Mouse (Mus musculus): ENCODE data around the gene Agap1. TPM values are rescaled to one million over a fixed set of nuclear protein-coding genes. Genes with fewer than 3 reads are reported as not detected.

The Agap1 gene
- polyA plus RNA-seq, 1 experiment from 2014 or later = 37.2 TPM

DNA sequence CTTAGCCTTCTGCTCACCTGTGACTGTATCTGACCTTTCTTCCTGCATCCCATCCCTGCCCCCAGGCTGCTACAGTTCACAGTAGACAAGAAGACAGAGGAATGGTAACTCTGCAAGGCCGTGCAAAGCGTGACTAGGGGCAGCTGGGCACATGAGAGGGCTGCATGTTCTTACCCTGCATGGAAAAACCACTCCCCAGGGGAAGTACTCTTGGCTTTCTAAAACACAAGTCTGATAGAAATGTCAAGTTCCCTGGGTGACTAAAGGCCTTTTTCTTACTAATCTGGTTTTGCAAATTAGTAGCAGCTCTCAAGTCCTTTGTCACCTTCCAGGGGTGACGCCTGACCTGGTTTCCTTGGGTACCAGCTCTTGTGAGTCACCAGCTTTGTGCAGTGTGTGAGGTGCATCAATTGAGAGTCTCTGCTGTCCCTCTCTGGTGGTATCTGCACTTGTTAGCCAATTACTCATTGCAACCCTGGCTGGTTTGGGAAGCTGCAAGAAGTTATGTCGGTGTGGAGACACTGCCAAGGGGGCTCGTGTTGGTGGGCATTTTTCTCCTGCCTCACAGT lies 246.6 kb downstream of the Agap1 start:
- no peak for ATAC-seq
- H3K4me1 ChIP-seq (replicated peaks; ENCODE audit: control insufficient read depth, insufficient read depth, low read length) = peaks cover 20% of the 10 kb centered on the region
- H3K36me3 ChIP-seq (ENCODE audit: control insufficient read depth, insufficient read depth) = no peaks in the 10 kb centered on the region
- H3K4me3 ChIP-seq (replicated peaks; ENCODE audit: low read length) = no peak overlapping the region
- H3K4me2 ChIP-seq (ENCODE audit: low read length) = no peak overlapping the region
- 84% methylated on average over 5 of the region's 5 CpGs for WGBS
- H3K9me3 ChIP-seq (ENCODE audit: control insufficient read depth, low read length) = no peaks in the 10 kb centered on the region
- no peak overlapping the region for H3K9ac ChIP-seq (replicated peaks; ENCODE audit: low read depth, low read length)
- no peak overlapping the region for H3K27ac ChIP-seq (ENCODE audit: low read length)
- H3K27me3 ChIP-seq (replicated peaks; ENCODE audit: control insufficient read depth, insufficient read depth, low read length) = peaks cover 72% of the 10 kb centered on the region

GRCm38 (mm10) chr1:89703294-89703693 lies 248.7 kb downstream of the Agap1 start:
- H3K27ac ChIP-seq (ENCODE audit: low read length) = no peak overlapping the region
- peaks cover 27% of the 10 kb centered on the region for H3K4me1 ChIP-seq (replicated peaks; ENCODE audit: control insufficient read depth, insufficient read depth, low read length)
- no peak overlapping the region for H3K4me2 ChIP-seq (ENCODE audit: low read length)
- ATAC-seq = no peak
- no peaks in the 10 kb centered on the region for H3K9me3 ChIP-seq (ENCODE audit: control insufficient read depth, low read length)
- H3K36me3 ChIP-seq (ENCODE audit: control insufficient read depth, insufficient read depth) = no peaks in the 10 kb centered on the region
- peaks cover 67% of the 10 kb centered on the region for H3K27me3 ChIP-seq (replicated peaks; ENCODE audit: control insufficient read depth, insufficient read depth, low read length)
- no peak overlapping the region for H3K9ac ChIP-seq (replicated peaks; ENCODE audit: low read depth, low read length)
- no peak overlapping the region for H3K4me3 ChIP-seq (replicated peaks; ENCODE audit: low read length)
- 17% methylated on average over 13 of the region's 13 CpGs for WGBS

DNA sequence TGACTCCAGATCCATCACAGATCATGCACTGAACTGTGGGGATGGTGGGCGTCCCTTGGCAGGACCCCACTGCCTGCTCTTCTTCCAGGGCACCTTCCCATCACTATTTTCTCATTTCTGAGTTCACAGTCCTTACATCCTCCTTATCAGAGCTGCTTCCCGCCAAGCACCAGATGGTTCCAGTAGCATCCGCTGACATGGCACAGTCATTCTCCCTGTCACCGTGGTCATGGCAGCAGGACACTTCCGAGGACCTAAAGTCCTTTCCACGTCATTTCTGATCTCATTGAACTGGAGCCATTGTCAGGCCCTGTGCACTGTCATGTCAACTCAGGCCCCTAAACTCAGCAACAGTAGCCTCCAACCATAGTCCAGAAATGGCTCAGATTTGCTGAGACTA lies 251.1 kb downstream of the Agap1 start:
- WGBS = 96% methylated on average over 6 of the region's 6 CpGs
- no peak overlapping the region for H3K4me2 ChIP-seq (ENCODE audit: low read length)
- H3K9ac ChIP-seq (replicated peaks; ENCODE audit: low read depth, low read length) = no peak overlapping the region
- peaks cover 72% of the 10 kb centered on the region for H3K27me3 ChIP-seq (replicated peaks; ENCODE audit: control insufficient read depth, insufficient read depth, low read length)
- ATAC-seq = no peak
- H3K4me3 ChIP-seq (replicated peaks; ENCODE audit: low read length) = no peak overlapping the region
- no peaks in the 10 kb centered on the region for H3K36me3 ChIP-seq (ENCODE audit: control insufficient read depth, insufficient read depth)
- peaks cover 18% of the 10 kb centered on the region for H3K4me1 ChIP-seq (replicated peaks; ENCODE audit: control insufficient read depth, insufficient read depth, low read length)
- H3K27ac ChIP-seq (ENCODE audit: low read length) = no peak overlapping the region
- no peaks in the 10 kb centered on the region for H3K9me3 ChIP-seq (ENCODE audit: control insufficient read depth, low read length)

DNA sequence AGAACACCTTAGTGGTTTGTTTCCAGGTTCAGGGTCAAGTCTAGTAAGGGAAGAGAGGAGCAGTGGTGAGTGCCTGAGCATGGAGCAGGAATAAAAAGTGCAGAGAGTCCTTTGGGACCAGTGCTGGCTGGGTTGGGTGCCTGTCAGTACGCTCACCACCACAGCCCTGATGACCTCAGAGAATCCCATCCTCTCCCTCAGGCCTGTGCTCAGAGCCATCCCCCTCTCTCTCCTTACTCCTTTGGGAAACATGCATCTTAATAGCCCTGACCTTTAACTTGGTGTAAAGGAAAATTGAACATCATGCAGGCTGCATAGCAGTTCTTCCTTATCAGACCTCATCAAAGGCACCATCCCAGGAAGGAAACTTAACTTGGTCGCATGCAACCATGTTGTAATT lies 252.3 kb downstream of the Agap1 start:
- H3K36me3 ChIP-seq (ENCODE audit: control insufficient read depth, insufficient read depth) = no peaks in the 10 kb centered on the region
- no peak for ATAC-seq
- no peaks in the 10 kb centered on the region for H3K9me3 ChIP-seq (ENCODE audit: control insufficient read depth, low read length)
- no peak overlapping the region for H3K4me2 ChIP-seq (ENCODE audit: low read length)
- H3K27me3 ChIP-seq (replicated peaks; ENCODE audit: control insufficient read depth, insufficient read depth, low read length) = peaks cover 63% of the 10 kb centered on the region
- no peak overlapping the region for H3K27ac ChIP-seq (ENCODE audit: low read length)
- no peak overlapping the region for H3K9ac ChIP-seq (replicated peaks; ENCODE audit: low read depth, low read length)
- no peak overlapping the region for H3K4me3 ChIP-seq (replicated peaks; ENCODE audit: low read length)
- H3K4me1 ChIP-seq (replicated peaks; ENCODE audit: control insufficient read depth, insufficient read depth, low read length) = peaks cover 17% of the 10 kb centered on the region
- WGBS = 94% methylated on average over 2 of the region's 2 CpGs

GRCm38 (mm10) chr1:89707756-89708480 lies 253.3 kb downstream of the Agap1 start:
- peaks cover 55% of the 10 kb centered on the region for H3K27me3 ChIP-seq (replicated peaks; ENCODE audit: control insufficient read depth, insufficient read depth, low read length)
- 35% methylated on average over 15 of the region's 15 CpGs for WGBS
- no peaks in the 10 kb centered on the region for H3K36me3 ChIP-seq (ENCODE audit: control insufficient read depth, insufficient read depth)
- ATAC-seq = no peak
- H3K9ac ChIP-seq (replicated peaks; ENCODE audit: low read depth, low read length) = no peak overlapping the region
- no peak overlapping the region for H3K4me3 ChIP-seq (replicated peaks; ENCODE audit: low read length)
- H3K9me3 ChIP-seq (ENCODE audit: control insufficient read depth, low read length) = no peaks in the 10 kb centered on the region
- H3K4me1 ChIP-seq (replicated peaks; ENCODE audit: control insufficient read depth, insufficient read depth, low read length) = peaks cover 11% of the 10 kb centered on the region
- no peak overlapping the region for H3K27ac ChIP-seq (ENCODE audit: low read length)
- no peak overlapping the region for H3K4me2 ChIP-seq (ENCODE audit: low read length)

- Histone ChIP-seq H3K36me3 (ENCODE audit: control insufficient read depth, insufficient read depth) (no peaks in the 10 kb centered on the region), H3K9me3 (ENCODE audit: control insufficient read depth, low read length) (no peaks in the 10 kb centered on the region), H3K27ac (ENCODE audit: low read length) (no peak overlapping the region), H3K4me1 (replicated peaks; ENCODE audit: control insufficient read depth, insufficient read depth, low read length) (peaks cover 15% of the 10 kb centered on the region), H3K4me2 (ENCODE audit: low read length) (no peak overlapping the region), H3K27me3 (replicated peaks; ENCODE audit: control insufficient read depth, insufficient read depth, low read length) (peaks cover 40% of the 10 kb centered on the region), H3K4me3 (replicated peaks; ENCODE audit: low read length) (no peak overlapping the region), H3K9ac (replicated peaks; ENCODE audit: low read depth, low read length) (no peak overlapping the region)
- WGBS = 81% methylated on average over 5 of the region's 5 CpGs
- no peak for ATAC-seq
Measured at GRCm38 (mm10) chr1:89709824-89710223, 255.2 kb downstream of the Agap1 start.

DNA sequence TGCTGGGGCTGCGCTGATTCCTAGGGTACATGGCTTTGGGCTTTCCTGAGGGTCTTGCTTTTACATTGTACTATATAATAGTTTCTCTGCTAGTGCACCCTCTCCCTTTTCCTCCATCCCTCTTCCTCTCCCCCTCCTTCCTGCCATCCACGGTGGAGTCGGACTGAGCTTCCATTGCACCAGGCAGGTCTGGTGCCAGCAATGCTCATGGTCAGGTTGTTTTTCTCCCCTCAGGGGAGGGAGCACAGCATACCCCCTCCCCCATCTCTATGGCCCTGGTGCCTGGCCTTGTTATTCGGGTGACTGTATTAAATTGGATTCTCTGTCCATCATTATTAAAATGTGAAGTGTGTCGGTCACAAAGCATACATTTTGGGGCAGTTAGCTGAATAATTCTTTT lies 259.1 kb downstream of the Agap1 start:
- Histone ChIP-seq H3K9me3 (ENCODE audit: control insufficient read depth, low read length) (no peaks in the 10 kb centered on the region), H3K27me3 (replicated peaks; ENCODE audit: control insufficient read depth, insufficient read depth, low read length) (peaks cover 25% of the 10 kb centered on the region), H3K4me2 (ENCODE audit: low read length) (no peak overlapping the region), H3K27ac (ENCODE audit: low read length) (no peak overlapping the region), H3K9ac (replicated peaks; ENCODE audit: low read depth, low read length) (no peak overlapping the region), H3K4me3 (replicated peaks; ENCODE audit: low read length) (no peak overlapping the region), H3K4me1 (replicated peaks; ENCODE audit: control insufficient read depth, insufficient read depth, low read length) (peaks cover 7% of the 10 kb centered on the region), H3K36me3 (ENCODE audit: control insufficient read depth, insufficient read depth) (no peaks in the 10 kb centered on the region)
- WGBS = 29% methylated on average over 5 of the region's 5 CpGs
- no peak for ATAC-seq

- peak; percentile 39; the same call in 1 of the 2 replicates for ATAC-seq
- no peaks in the 10 kb centered on the region for H3K36me3 ChIP-seq (ENCODE audit: control insufficient read depth, insufficient read depth)
- no peak overlapping the region for H3K27ac ChIP-seq (ENCODE audit: low read length)
- no peaks in the 10 kb centered on the region for H3K9me3 ChIP-seq (ENCODE audit: control insufficient read depth, low read length)
- WGBS = 32% methylated on average over 18 of the region's 18 CpGs
- no peak overlapping the region for H3K4me2 ChIP-seq (ENCODE audit: low read length)
- H3K4me1 ChIP-seq (replicated peaks; ENCODE audit: control insufficient read depth, insufficient read depth, low read length) = peaks cover 7% of the 10 kb centered on the region
- H3K9ac ChIP-seq (replicated peaks; ENCODE audit: low read depth, low read length) = no peak overlapping the region
- peaks cover 21% of the 10 kb centered on the region for H3K27me3 ChIP-seq (replicated peaks; ENCODE audit: control insufficient read depth, insufficient read depth, low read length)
- no peak overlapping the region for H3K4me3 ChIP-seq (replicated peaks; ENCODE audit: low read length)
Measured at GRCm38 (mm10) chr1:89714165-89714980, 259.8 kb downstream of the Agap1 start.

- H3K36me3 ChIP-seq (ENCODE audit: control insufficient read depth, insufficient read depth) = no peaks in the 10 kb centered on the region
- no peak for ATAC-seq
- WGBS = 87% methylated on average over 2 of the region's 2 CpGs
- no peak overlapping the region for H3K9ac ChIP-seq (replicated peaks; ENCODE audit: low read depth, low read length)
- no peak overlapping the region for H3K4me3 ChIP-seq (replicated peaks; ENCODE audit: low read length)
- H3K27ac ChIP-seq (ENCODE audit: low read length) = no peak overlapping the region
- no peaks in the 10 kb centered on the region for H3K9me3 ChIP-seq (ENCODE audit: control insufficient read depth, low read length)
- H3K4me1 ChIP-seq (replicated peaks; ENCODE audit: control insufficient read depth, insufficient read depth, low read length) = peaks cover 7% of the 10 kb centered on the region
- no peak overlapping the region for H3K4me2 ChIP-seq (ENCODE audit: low read length)
- H3K27me3 ChIP-seq (replicated peaks; ENCODE audit: control insufficient read depth, insufficient read depth, low read length) = peaks cover 15% of the 10 kb centered on the region; the same call in 1 of the 2 replicates
Measured at GRCm38 (mm10) chr1:89716234-89716633, 261.6 kb downstream of the Agap1 start.

Measured in forebrain, embryonic 16.5 days (tissue).